Mouse (Mus musculus): ENCODE data around the gene Nanog. TPM values are rescaled to one million over a fixed set of nuclear protein-coding genes. Genes with fewer than 3 reads are reported as not detected.
"Not testable (repeated sequence)": the region's sequence is repeated elsewhere in the genome, so short reads cannot be mapped to it uniquely, and the experiment has no call there.

The Nanog gene
- polyA plus RNA-seq, 1 experiment, result 0.08 TPM

DNA sequence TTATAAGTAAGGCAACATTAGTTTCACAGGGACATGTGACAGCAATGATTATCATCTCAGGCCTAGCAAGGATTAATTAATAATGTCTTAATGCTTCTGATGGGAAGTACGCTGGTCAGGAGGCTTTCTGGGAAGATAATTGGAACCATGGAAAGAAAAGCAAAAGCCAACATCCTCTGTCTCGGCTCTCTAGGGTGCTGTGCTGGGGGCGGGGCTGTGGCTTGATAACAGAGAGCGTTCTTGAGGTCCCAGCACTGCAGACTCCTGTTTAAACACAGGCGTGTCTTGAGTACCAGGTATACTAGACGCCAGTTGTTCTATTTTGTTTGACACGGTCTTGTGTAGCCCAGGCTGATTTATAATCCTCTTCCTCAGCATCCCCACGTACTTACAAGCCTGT is 34.5 kb upstream of the Nanog start:
- Histone ChIP-seq H3K27me3 (ENCODE audit: control insufficient read depth, insufficient read depth, low read length) (no peaks in the 10 kb centered on the region), H3K4me3 (ENCODE audit: control insufficient read depth, insufficient read depth, low read length) (no peak overlapping the region), H3K4me1 (replicated peaks; ENCODE audit: control insufficient read depth, insufficient read depth, low read length) (no peaks in the 10 kb centered on the region), H3K36me3 (ENCODE audit: control insufficient read depth, insufficient read depth, low read length) (no peaks in the 10 kb centered on the region), H3K27ac (ENCODE audit: control insufficient read depth, insufficient read depth, low read length) (no peak overlapping the region)
- WGBS, result 79% methylated on average over 8 of the region's 8 CpGs
- TF ChIP-seq POLR2A (IDR thresholded peaks at IDR 0.05; ENCODE audit: control insufficient read depth, extremely low read depth, insufficient read depth, low read length, poor library complexity) (no peak), CTCF (IDR thresholded peaks at IDR 0.05; ENCODE audit: borderline replicate concordance, control insufficient read depth, extremely low read depth, insufficient read depth, low read length, poor library complexity) (no peak)
- DNase-seq, result no peak

DNA sequence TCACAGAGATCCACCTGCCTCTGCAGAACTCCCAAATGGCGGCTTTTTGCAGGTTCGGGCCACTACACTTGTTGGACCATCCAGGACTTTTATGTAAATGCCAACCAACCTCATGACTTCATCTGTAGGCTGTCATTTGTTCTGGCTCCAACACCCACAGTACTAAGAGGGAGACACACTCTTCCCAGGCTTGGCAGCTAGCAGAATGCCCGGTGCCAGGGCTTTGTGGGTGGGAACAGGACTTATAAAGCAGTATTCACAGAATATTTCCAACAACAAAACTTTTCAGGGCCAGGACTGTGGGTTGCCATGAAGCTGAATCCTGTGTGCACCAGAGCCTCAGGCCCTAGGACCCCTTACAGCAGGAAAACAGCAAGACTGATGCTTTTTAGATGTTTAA is 24.6 kb upstream of the Nanog start:
- no peak overlapping the region for H3K4me3 ChIP-seq (ENCODE audit: control insufficient read depth, insufficient read depth, low read length)
- WGBS, result 88% methylated on average over 3 of the region's 3 CpGs
- no peaks in the 10 kb centered on the region for H3K4me1 ChIP-seq (replicated peaks; ENCODE audit: control insufficient read depth, insufficient read depth, low read length)
- no peak overlapping the region for H3K27ac ChIP-seq (ENCODE audit: control insufficient read depth, insufficient read depth, low read length)
- no peaks in the 10 kb centered on the region for H3K36me3 ChIP-seq (ENCODE audit: control insufficient read depth, insufficient read depth, low read length)
- no peak for DNase-seq
- H3K27me3 ChIP-seq (ENCODE audit: control insufficient read depth, insufficient read depth, low read length), result no peaks in the 10 kb centered on the region
- TF ChIP-seq POLR2A (IDR thresholded peaks at IDR 0.05; ENCODE audit: control insufficient read depth, extremely low read depth, insufficient read depth, low read length, poor library complexity) (no peak), CTCF (IDR thresholded peaks at IDR 0.05; ENCODE audit: borderline replicate concordance, control insufficient read depth, extremely low read depth, insufficient read depth, low read length, poor library complexity) (no peak)

DNA sequence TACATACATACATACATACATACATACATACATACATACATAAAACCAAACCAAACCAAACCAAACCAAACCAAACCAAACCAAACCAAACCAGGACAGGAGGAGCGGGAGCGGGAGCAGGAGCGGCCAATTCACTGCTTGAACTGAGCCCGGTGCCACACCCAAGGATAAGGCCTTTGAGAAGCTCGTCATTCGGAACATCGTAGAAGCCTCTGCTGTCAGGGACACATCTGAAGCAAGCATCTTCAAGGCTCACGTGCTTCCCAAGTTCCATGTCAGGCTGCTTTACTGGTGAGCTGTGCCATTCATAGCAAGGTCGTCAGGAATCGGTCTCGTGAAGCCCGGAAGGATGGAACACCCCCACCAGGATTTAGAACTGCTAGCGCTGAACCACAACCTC is 20.6 kb upstream of the Nanog start:
- TF ChIP-seq POLR2A (IDR thresholded peaks at IDR 0.05; ENCODE audit: control insufficient read depth, extremely low read depth, insufficient read depth, low read length, poor library complexity) (no peak), CTCF (IDR thresholded peaks at IDR 0.05; ENCODE audit: borderline replicate concordance, control insufficient read depth, extremely low read depth, insufficient read depth, low read length, poor library complexity) (no peak)
- H3K36me3 ChIP-seq (ENCODE audit: control insufficient read depth, insufficient read depth, low read length), result no peaks in the 10 kb centered on the region
- no peak for DNase-seq
- H3K4me1 ChIP-seq (replicated peaks; ENCODE audit: control insufficient read depth, insufficient read depth, low read length), result no peaks in the 10 kb centered on the region
- H3K27ac ChIP-seq (ENCODE audit: control insufficient read depth, insufficient read depth, low read length), result no peak overlapping the region
- no peaks in the 10 kb centered on the region for H3K27me3 ChIP-seq (ENCODE audit: control insufficient read depth, insufficient read depth, low read length)
- H3K4me3 ChIP-seq (ENCODE audit: control insufficient read depth, insufficient read depth, low read length), result no peak overlapping the region
- 94% methylated on average over 13 of the region's 13 CpGs for WGBS

- Histone ChIP-seq H3K36me3 (ENCODE audit: control insufficient read depth, insufficient read depth, low read length) (no peaks in the 10 kb centered on the region), H3K27me3 (ENCODE audit: control insufficient read depth, insufficient read depth, low read length) (no peaks in the 10 kb centered on the region), H3K27ac (ENCODE audit: control insufficient read depth, insufficient read depth, low read length) (no peak overlapping the region), H3K4me1 (replicated peaks; ENCODE audit: control insufficient read depth, insufficient read depth, low read length) (no peaks in the 10 kb centered on the region), H3K4me3 (ENCODE audit: control insufficient read depth, insufficient read depth, low read length) (no peak overlapping the region)
- 66% methylated on average over 6 of the region's 6 CpGs for WGBS
- TF ChIP-seq POLR2A (IDR thresholded peaks at IDR 0.05; ENCODE audit: control insufficient read depth, extremely low read depth, insufficient read depth, low read length, poor library complexity) (no peak), CTCF (IDR thresholded peaks at IDR 0.05; ENCODE audit: borderline replicate concordance, control insufficient read depth, extremely low read depth, insufficient read depth, low read length, poor library complexity) (no peak)
- DNase-seq, result no peak
Observed at GRCm38 (mm10) chr6:122689411-122690055, 17.8 kb upstream of the Nanog start.

GRCm38 (mm10) chr6:122690082-122690481 is 17.2 kb upstream of the Nanog start:
- 94% methylated on average over 5 of the region's 5 CpGs for WGBS
- Histone ChIP-seq H3K4me3 (ENCODE audit: control insufficient read depth, insufficient read depth, low read length) (no peak overlapping the region), H3K27me3 (ENCODE audit: control insufficient read depth, insufficient read depth, low read length) (no peaks in the 10 kb centered on the region), H3K4me1 (replicated peaks; ENCODE audit: control insufficient read depth, insufficient read depth, low read length) (no peaks in the 10 kb centered on the region), H3K27ac (ENCODE audit: control insufficient read depth, insufficient read depth, low read length) (no peak overlapping the region), H3K36me3 (ENCODE audit: control insufficient read depth, insufficient read depth, low read length) (no peaks in the 10 kb centered on the region)
- TF ChIP-seq CTCF (IDR thresholded peaks at IDR 0.05; ENCODE audit: borderline replicate concordance, control insufficient read depth, extremely low read depth, insufficient read depth, low read length, poor library complexity) (no peak), POLR2A (IDR thresholded peaks at IDR 0.05; ENCODE audit: control insufficient read depth, extremely low read depth, insufficient read depth, low read length, poor library complexity) (no peak)
- no peak for DNase-seq

DNA sequence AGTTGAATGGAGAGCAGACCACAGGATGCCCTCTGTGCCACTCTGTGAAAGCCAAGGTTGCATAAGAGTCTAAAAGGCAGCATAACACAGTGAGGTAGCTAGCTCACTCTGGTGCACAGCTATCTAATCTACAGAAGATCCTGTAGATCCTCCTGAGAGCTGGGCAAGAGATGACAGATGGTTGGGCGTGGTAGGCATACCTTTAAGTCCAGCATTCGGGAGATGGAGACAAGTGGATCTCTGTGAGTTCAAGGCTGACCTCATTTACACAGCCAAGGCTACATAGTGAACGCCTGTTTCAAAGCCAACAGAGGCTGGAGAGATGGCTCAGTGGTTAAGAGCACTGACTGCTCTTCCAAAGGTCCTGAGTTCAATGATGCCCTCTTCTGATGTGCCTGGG is 11.9 kb upstream of the Nanog start:
- TF ChIP-seq POLR2A (IDR thresholded peaks at IDR 0.05; ENCODE audit: control insufficient read depth, extremely low read depth, insufficient read depth, low read length, poor library complexity), result no peak
- no peak for TF ChIP-seq CTCF (IDR thresholded peaks at IDR 0.05; ENCODE audit: borderline replicate concordance, control insufficient read depth, extremely low read depth, insufficient read depth, low read length, poor library complexity)
- no peak overlapping the region for H3K4me3 ChIP-seq (ENCODE audit: control insufficient read depth, insufficient read depth, low read length)
- DNase-seq, result no peak
- H3K27ac ChIP-seq (ENCODE audit: control insufficient read depth, insufficient read depth, low read length), result no peak overlapping the region
- no peaks in the 10 kb centered on the region for H3K27me3 ChIP-seq (ENCODE audit: control insufficient read depth, insufficient read depth, low read length)
- H3K4me1 ChIP-seq (replicated peaks; ENCODE audit: control insufficient read depth, insufficient read depth, low read length), result no peaks in the 10 kb centered on the region
- no peaks in the 10 kb centered on the region for H3K36me3 ChIP-seq (ENCODE audit: control insufficient read depth, insufficient read depth, low read length)
- WGBS, result 91% methylated on average over 3 of the region's 3 CpGs

DNA sequence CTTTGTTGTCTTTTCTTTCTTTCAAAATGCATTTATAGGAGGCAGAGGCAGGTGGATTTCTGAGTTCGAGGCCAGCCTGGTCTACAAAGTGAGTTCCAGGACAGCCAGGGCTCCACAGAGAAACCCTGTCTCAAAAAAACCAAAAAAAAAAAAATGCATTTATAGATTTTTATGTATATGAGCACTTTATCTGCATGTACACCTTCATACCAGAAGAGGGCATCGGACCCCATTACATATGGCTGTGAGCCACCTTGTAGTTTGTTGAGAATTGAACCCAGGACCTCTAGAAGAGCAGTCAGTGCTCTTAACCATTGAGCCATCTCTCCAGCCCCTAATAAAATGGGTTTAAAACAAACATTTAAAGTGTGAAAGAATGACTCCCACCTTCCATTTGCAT is 7.7 kb upstream of the Nanog start:
- H3K36me3 ChIP-seq (ENCODE audit: control insufficient read depth, insufficient read depth, low read length); H3K27ac ChIP-seq (ENCODE audit: control insufficient read depth, insufficient read depth, low read length); H3K27me3 ChIP-seq (ENCODE audit: control insufficient read depth, insufficient read depth, low read length); H3K4me3 ChIP-seq (ENCODE audit: control insufficient read depth, insufficient read depth, low read length); H3K4me1 ChIP-seq (replicated peaks; ENCODE audit: control insufficient read depth, insufficient read depth, low read length); DNase-seq: not testable (repeated sequence)
- WGBS, result 85% methylated on average over 2 of the region's 2 CpGs
